Mouse (Mus musculus): ENCODE results near the gene Prdx6b. TPM values are rescaled to one million over a fixed set of nuclear protein-coding genes. Genes with fewer than 3 reads are reported as not detected.

Gene Prdx6b
- polyA plus RNA-seq, 1 experiment from 2014 or later: not detected

GRCm38 (mm10) chr2:80275136-80275535, 17.1 kb upstream of the Prdx6b start:
- no peak for ATAC-seq

GRCm38 (mm10) chr2:80282214-80282613, 10.1 kb upstream of the Prdx6b start:
- no peak overlapping the region for H3K4me3 ChIP-seq (ENCODE audit: low read length)
- no peak for ATAC-seq
- no peak overlapping the region for H3K27ac ChIP-seq (ENCODE audit: low read depth, low read length)
- no peaks in the 10 kb centered on the region for H3K27me3 ChIP-seq (replicated peaks; ENCODE audit: control insufficient read depth, insufficient read depth, low read length)
- no peaks in the 10 kb centered on the region for H3K4me1 ChIP-seq (ENCODE audit: control insufficient read depth, insufficient read depth, low read depth, low read length)
- H3K9ac ChIP-seq (ENCODE audit: low read depth, low read length): no peak overlapping the region
- no peak overlapping the region for H3K4me2 ChIP-seq (ENCODE audit: low read length)
- H3K9me3 ChIP-seq (ENCODE audit: control insufficient read depth, low read length): no peaks in the 10 kb centered on the region
- WGBS: 94% methylated on average over 2 of the region's 2 CpGs
- no peaks in the 10 kb centered on the region for H3K36me3 ChIP-seq (ENCODE audit: control insufficient read depth, insufficient read depth, low read length)

More at GRCm38 (mm10) chr2:80275136-80275535, 17.1 kb upstream of the Prdx6b start:
- no peaks in the 10 kb centered on the region for H3K36me3 ChIP-seq (ENCODE audit: control insufficient read depth, insufficient read depth, low read length)
- WGBS: 51% methylated on average over 2 of the region's 2 CpGs
- H3K9ac ChIP-seq (ENCODE audit: low read depth, low read length): no peak overlapping the region
- no peak overlapping the region for H3K27ac ChIP-seq (ENCODE audit: low read depth, low read length)
- no peak overlapping the region for H3K4me3 ChIP-seq (ENCODE audit: low read length)
- H3K9me3 ChIP-seq (ENCODE audit: control insufficient read depth, low read length): no peaks in the 10 kb centered on the region
- H3K4me1 ChIP-seq (ENCODE audit: control insufficient read depth, insufficient read depth, low read depth, low read length): no peaks in the 10 kb centered on the region
- no peak overlapping the region for H3K4me2 ChIP-seq (ENCODE audit: low read length)
- H3K27me3 ChIP-seq (replicated peaks; ENCODE audit: control insufficient read depth, insufficient read depth, low read length): no peaks in the 10 kb centered on the region

- Histone ChIP-seq H3K27ac (ENCODE audit: low read depth, low read length) (no peak overlapping the region), H3K4me2 (ENCODE audit: low read length) (no peak overlapping the region), H3K36me3 (ENCODE audit: control insufficient read depth, insufficient read depth, low read length) (no peaks in the 10 kb centered on the region), H3K27me3 (replicated peaks; ENCODE audit: control insufficient read depth, insufficient read depth, low read length) (no peaks in the 10 kb centered on the region), H3K9ac (ENCODE audit: low read depth, low read length) (no peak overlapping the region), H3K4me1 (ENCODE audit: control insufficient read depth, insufficient read depth, low read depth, low read length) (no peaks in the 10 kb centered on the region), H3K9me3 (ENCODE audit: control insufficient read depth, low read length) (no peaks in the 10 kb centered on the region), H3K4me3 (ENCODE audit: low read length) (no peak overlapping the region)
- WGBS: 57% methylated on average over 4 of the region's 4 CpGs
- ATAC-seq: no peak
Measured at GRCm38 (mm10) chr2:80286397-80286796, 5.9 kb upstream of the Prdx6b start.

- Histone ChIP-seq H3K4me2 (ENCODE audit: low read length) (no peak overlapping the region), H3K36me3 (ENCODE audit: control insufficient read depth, insufficient read depth, low read length) (no peaks in the 10 kb centered on the region), H3K27ac (ENCODE audit: low read depth, low read length) (no peak overlapping the region), H3K9ac (ENCODE audit: low read depth, low read length) (no peak overlapping the region), H3K27me3 (replicated peaks; ENCODE audit: control insufficient read depth, insufficient read depth, low read length) (no peaks in the 10 kb centered on the region), H3K9me3 (ENCODE audit: control insufficient read depth, low read length) (no peaks in the 10 kb centered on the region), H3K4me1 (ENCODE audit: control insufficient read depth, insufficient read depth, low read depth, low read length) (no peaks in the 10 kb centered on the region), H3K4me3 (ENCODE audit: low read length) (no peak overlapping the region)
- 78% methylated on average over 3 of the region's 3 CpGs for WGBS
- no peak for ATAC-seq
Measured at GRCm38 (mm10) chr2:80298334-80298733, 6.1 kb downstream of the Prdx6b start.

GRCm38 (mm10) chr2:80300806-80301205, 8.5 kb downstream of the Prdx6b start:
- H3K27me3 ChIP-seq (replicated peaks; ENCODE audit: control insufficient read depth, insufficient read depth, low read length): no peaks in the 10 kb centered on the region
- H3K9ac ChIP-seq (ENCODE audit: low read depth, low read length): no peak overlapping the region
- no peaks in the 10 kb centered on the region for H3K36me3 ChIP-seq (ENCODE audit: control insufficient read depth, insufficient read depth, low read length)
- H3K4me1 ChIP-seq (ENCODE audit: control insufficient read depth, insufficient read depth, low read depth, low read length): no peaks in the 10 kb centered on the region
- H3K4me3 ChIP-seq (ENCODE audit: low read length): no peak overlapping the region
- no peaks in the 10 kb centered on the region for H3K9me3 ChIP-seq (ENCODE audit: control insufficient read depth, low read length)
- H3K4me2 ChIP-seq (ENCODE audit: low read length): no peak overlapping the region
- H3K27ac ChIP-seq (ENCODE audit: low read depth, low read length): no peak overlapping the region
- 84% methylated on average over 4 of the region's 4 CpGs for WGBS
- ATAC-seq: no peak

- H3K9me3 ChIP-seq (ENCODE audit: control insufficient read depth, low read length): no peaks in the 10 kb centered on the region
- no peaks in the 10 kb centered on the region for H3K27me3 ChIP-seq (replicated peaks; ENCODE audit: control insufficient read depth, insufficient read depth, low read length)
- no peak for ATAC-seq
- no peaks in the 10 kb centered on the region for H3K36me3 ChIP-seq (ENCODE audit: control insufficient read depth, insufficient read depth, low read length)
- no peak overlapping the region for H3K27ac ChIP-seq (ENCODE audit: low read depth, low read length)
- 91% methylated on average over 2 of the region's 2 CpGs for WGBS
- no peak overlapping the region for H3K9ac ChIP-seq (ENCODE audit: low read depth, low read length)
- H3K4me2 ChIP-seq (ENCODE audit: low read length): no peak overlapping the region
- no peak overlapping the region for H3K4me3 ChIP-seq (ENCODE audit: low read length)
- no peaks in the 10 kb centered on the region for H3K4me1 ChIP-seq (ENCODE audit: control insufficient read depth, insufficient read depth, low read depth, low read length)
Measured at GRCm38 (mm10) chr2:80303957-80304356, 11.7 kb downstream of the Prdx6b start.

GRCm38 (mm10) chr2:80307701-80308100, 15.4 kb downstream of the Prdx6b start:
- Histone ChIP-seq H3K4me2 (ENCODE audit: low read length) (no peak overlapping the region), H3K27me3 (replicated peaks; ENCODE audit: control insufficient read depth, insufficient read depth, low read length) (no peaks in the 10 kb centered on the region), H3K4me1 (ENCODE audit: control insufficient read depth, insufficient read depth, low read depth, low read length) (no peaks in the 10 kb centered on the region), H3K27ac (ENCODE audit: low read depth, low read length) (no peak overlapping the region), H3K4me3 (ENCODE audit: low read length) (no peak overlapping the region), H3K9ac (ENCODE audit: low read depth, low read length) (no peak overlapping the region), H3K9me3 (ENCODE audit: control insufficient read depth, low read length) (no peaks in the 10 kb centered on the region), H3K36me3 (ENCODE audit: control insufficient read depth, insufficient read depth, low read length) (no peaks in the 10 kb centered on the region)
- ATAC-seq: no peak
- WGBS: 89% methylated on average over 3 of the region's 3 CpGs

- Histone ChIP-seq H3K9me3 (ENCODE audit: control insufficient read depth, low read length) (no peaks in the 10 kb centered on the region), H3K27me3 (replicated peaks; ENCODE audit: control insufficient read depth, insufficient read depth, low read length) (no peaks in the 10 kb centered on the region), H3K27ac (ENCODE audit: low read depth, low read length) (no peak overlapping the region), H3K9ac (ENCODE audit: low read depth, low read length) (no peak overlapping the region), H3K4me2 (ENCODE audit: low read length) (no peak overlapping the region), H3K4me1 (ENCODE audit: control insufficient read depth, insufficient read depth, low read depth, low read length) (peaks cover 2% of the 10 kb centered on the region), H3K4me3 (ENCODE audit: low read length) (no peak overlapping the region), H3K36me3 (ENCODE audit: control insufficient read depth, insufficient read depth, low read length) (no peaks in the 10 kb centered on the region)
- ATAC-seq: no peak
- WGBS: 83% methylated on average over 4 of the region's 4 CpGs
Measured at GRCm38 (mm10) chr2:80309775-80310174, 17.5 kb downstream of the Prdx6b start.

- Histone ChIP-seq H3K36me3 (ENCODE audit: control insufficient read depth, insufficient read depth, low read length) (no peaks in the 10 kb centered on the region), H3K27me3 (replicated peaks; ENCODE audit: control insufficient read depth, insufficient read depth, low read length) (no peaks in the 10 kb centered on the region), H3K9me3 (ENCODE audit: control insufficient read depth, low read length) (no peaks in the 10 kb centered on the region), H3K4me2 (ENCODE audit: low read length) (no peak overlapping the region), H3K4me1 (ENCODE audit: control insufficient read depth, insufficient read depth, low read depth, low read length) (peaks cover 3% of the 10 kb centered on the region), H3K9ac (ENCODE audit: low read depth, low read length) (no peak overlapping the region), H3K4me3 (ENCODE audit: low read length) (no peak overlapping the region), H3K27ac (ENCODE audit: low read depth, low read length) (no peak overlapping the region)
- no peak for ATAC-seq
- 75% methylated on average over 4 of the region's 4 CpGs for WGBS
Measured at GRCm38 (mm10) chr2:80310772-80311171, 18.5 kb downstream of the Prdx6b start.

- ATAC-seq: no peak
- no peak overlapping the region for H3K4me2 ChIP-seq (ENCODE audit: low read length)
- H3K9ac ChIP-seq (ENCODE audit: low read depth, low read length): no peak overlapping the region
- whole genome bisulfite sequencing: 84% methylated on average over 4 of the region's 4 CpGs
- peaks cover 5% of the 10 kb centered on the region for H3K4me1 ChIP-seq (ENCODE audit: control insufficient read depth, insufficient read depth, low read depth, low read length)
- H3K27ac ChIP-seq (ENCODE audit: low read depth, low read length): no peak overlapping the region
- H3K9me3 ChIP-seq (ENCODE audit: control insufficient read depth, low read length): no peaks in the 10 kb centered on the region
- H3K36me3 ChIP-seq (ENCODE audit: control insufficient read depth, insufficient read depth, low read length): no peaks in the 10 kb centered on the region
- H3K27me3 ChIP-seq (replicated peaks; ENCODE audit: control insufficient read depth, insufficient read depth, low read length): no peaks in the 10 kb centered on the region
- no peak overlapping the region for H3K4me3 ChIP-seq (ENCODE audit: low read length)
Measured at GRCm38 (mm10) chr2:80311350-80311749, 19.1 kb downstream of the Prdx6b start.

Measured in hindbrain, embryonic 16.5 days (tissue).